In genomic region chr5:23432708-23433645, GRCm38 (mm10) we compare ENCODE assay signal across 8 mouse cellular contexts. TPM values are rescaled to one million over a fixed set of nuclear protein-coding genes. Genes with fewer than 3 reads are reported as not detected.
DNase-seq lines count a peak whose midpoint lies in the region; ATAC-seq and TF ChIP-seq lines count a peak whose summit lies in the region.

No protein-coding gene starts in this region.

- no peak for TF ChIP-seq CTCF in cortical plate, adult 2 months (IDR thresholded peaks at IDR 0.05; ENCODE audit: extremely low read depth, insufficient read depth, low read length)
- no peak for TF ChIP-seq CTCF in gastrocnemius, adult 2 months (IDR thresholded peaks at IDR 0.05)
- TF ChIP-seq CTCF in hindbrain, postnatal 0 days (IDR thresholded peaks at IDR 0.05; ENCODE audit: low read depth) = no peak

- H3K4me2 ChIP-seq in hindbrain, postnatal 0 days (ENCODE audit: low read depth, low read length) = peak overlapping the region; percentile 89

- ATAC-seq in hindbrain, postnatal 0 days = peak; percentile 89
- ATAC-seq in megakaryocyte, adult 5-6 weeks (ENCODE audit: poor library complexity, severe bottlenecking) = peak; percentile 62

- peak overlapping the region; percentile 99 for H3K9ac ChIP-seq in hindbrain, postnatal 0 days (replicated peaks; ENCODE audit: low read length)

- peak; percentile 95; the same call in 1 of the 2 replicates for TF ChIP-seq POLR2A in cortical plate, adult 2 months (IDR thresholded peaks at IDR 0.05; ENCODE audit: extremely low read depth, insufficient read depth, low read length)

- peak; percentile 98 for DNase-seq in adipocyte (ENCODE audit: low spot score)
- peak; percentile 100 for DNase-seq in gastrocnemius, adult 2 months
- peak; percentile 97 for DNase-seq in hindbrain, postnatal 0 days (ENCODE audit: low spot score)
- peak; percentile 97 to 99 for DNase-seq in left cerebral cortex, adult 8-10 months (ENCODE audit: low spot score in 2 of 2)
- DNase-seq in right cerebral cortex, adult 18-20 months = peak; percentile 99
- peak; percentile 98 for DNase-seq in urinary bladder, adult 2 months (ENCODE audit: low spot score)

- H3K4me1 ChIP-seq in cortical plate, adult 2 months (ENCODE audit: control insufficient read depth, insufficient read depth, low read length) = peaks cover 5% of the 10 kb centered on the region; the same call in 1 of the 2 replicates
- H3K4me1 ChIP-seq in hindbrain, postnatal 0 days (ENCODE audit: insufficient read depth, low read length) = peaks cover 4% of the 10 kb centered on the region; the same call in 1 of the 2 replicates

- no peaks in the 10 kb centered on the region for H3K36me3 ChIP-seq in hindbrain, postnatal 0 days (ENCODE audit: insufficient read depth, low read length)

- no peaks in the 10 kb centered on the region for H3K9me3 ChIP-seq in hindbrain, postnatal 0 days (ENCODE audit: low read length)

- peak overlapping the region; percentile 100 for H3K27ac ChIP-seq in cortical plate, adult 2 months (ENCODE audit: insufficient read depth, low read length)
- peak overlapping the region; percentile 99 for H3K27ac ChIP-seq in gastrocnemius, adult 2 months
- peak overlapping the region; percentile 100 for H3K27ac ChIP-seq in hindbrain, postnatal 0 days

- intact Hi-C loops in gastrocnemius, adult 2 months (cut with DNase I) = loop anchor here (1.0 kb wide), 1 partner anchor 15 kb away; no protein-coding TSS in a partner anchor

- H3K4me3 ChIP-seq in cortical plate, adult 2 months (ENCODE audit: insufficient read depth, low read length) = peak overlapping the region; percentile 91
- peak overlapping the region; percentile 94 for H3K4me3 ChIP-seq in gastrocnemius, adult 2 months
- H3K4me3 ChIP-seq in hindbrain, postnatal 0 days (ENCODE audit: low read length) = peak overlapping the region; percentile 89

- WGBS in hindbrain, postnatal 0 days = under 1% methylated on average over 54 of the region's 61 CpGs

- no peaks in the 10 kb centered on the region for H3K27me3 ChIP-seq in hindbrain, postnatal 0 days (ENCODE audit: insufficient read depth, low read length)

RNA-seq across cellular contexts. Expression of gene Kmt2e, which starts 1.3 kb away (rescaled TPM):
- 44.0 and 44.7 TPM in 2 replicates for polyA plus RNA-seq in cortical plate, adult 2 months (2012; rRNA removed)
- total RNA-seq in gastrocnemius, adult 2 months (2021) = 10 to 100 TPM; 26.4 to 28.4 TPM
- 44.7 and 51.2 TPM in 2 replicates for total RNA-seq in hindbrain, postnatal 0 days (2014; rRNA removed)
- 119 and 124 TPM in 2 replicates for polyA plus RNA-seq in hindbrain, postnatal 0 days (2015; fragmentation: Nextera tagmentation; extraction: Ambion mirVana)
- 100 to 1,000 TPM in 3 of 4 experiments, 10 to 100 TPM in 1; 95.8 to 105 (median 101) TPM for total RNA-seq in left cerebral cortex, adult 8-10 months (2022)
- 148 and 158 TPM in 2 replicates for total RNA-seq in megakaryocyte, adult 5-6 weeks (2015)
- total RNA-seq in megakaryocyte, adult 5-6 weeks (2017) = 63.3 and 69.2 TPM in 2 replicates
- 18.0 and 36.2 TPM in 2 replicates for polyA plus RNA-seq in urinary bladder, adult 2 months (2012; rRNA removed)

Comparison
In these comparisons a context has a peak if more than half of its experiments do, and no peak if none do; other contexts are left out.
1. Peak in every context shown above with its lines: DNase-seq, ATAC-seq, H3K4me3 ChIP-seq and H3K27ac ChIP-seq.